Mouse (Mus musculus) megakaryocyte-erythroid progenitor cell, adult 5-6 weeks (primary cell): ENCODE measurements around the gene Nrxn3. TPM values are rescaled to one million over a fixed set of nuclear protein-coding genes. Genes with fewer than 3 reads are reported as not detected.
A peak's percentile ranks its signal among the peaks of the same experiment; 100 is the strongest.

Experiments
- ATAC-seq: replicated peaks from 2 replicates; pipeline ENCODE4 v1.8.0; 2016; ENCODE audit warnings: mild to moderate bottlenecking, inconsistent platforms; ENCODE audit not compliant: severe bottlenecking, poor library complexity, low FRiP score, low TSS enrichment
- total RNA-seq, 2 experiments: library from RNA; stranded (forward) in 1 of 2; stranded (reverse) in 1 of 2; fragments of 200-1000, 215-1000 nt in 1 of 2; fragments of >200 nt in 1 of 2; fragmentation: Nextera tagmentation in 1 of 2; gene quantifications; 2 replicates each; pipeline ENCODE4 v1.2.3; 2014 to 2017

The Nrxn3 gene
- total RNA-seq, 2 experiments from 2014 or later, result not detected

GRCm38 (mm10) chr12:89129139-89129907 is 406.6 kb downstream of the Nrxn3 start:
- ATAC-seq, result no peak

- peak; percentile 84 for ATAC-seq
These were observed 411.7 kb downstream of the Nrxn3 start for GRCm38 (mm10) chr12:89134333-89134732.

DNA sequence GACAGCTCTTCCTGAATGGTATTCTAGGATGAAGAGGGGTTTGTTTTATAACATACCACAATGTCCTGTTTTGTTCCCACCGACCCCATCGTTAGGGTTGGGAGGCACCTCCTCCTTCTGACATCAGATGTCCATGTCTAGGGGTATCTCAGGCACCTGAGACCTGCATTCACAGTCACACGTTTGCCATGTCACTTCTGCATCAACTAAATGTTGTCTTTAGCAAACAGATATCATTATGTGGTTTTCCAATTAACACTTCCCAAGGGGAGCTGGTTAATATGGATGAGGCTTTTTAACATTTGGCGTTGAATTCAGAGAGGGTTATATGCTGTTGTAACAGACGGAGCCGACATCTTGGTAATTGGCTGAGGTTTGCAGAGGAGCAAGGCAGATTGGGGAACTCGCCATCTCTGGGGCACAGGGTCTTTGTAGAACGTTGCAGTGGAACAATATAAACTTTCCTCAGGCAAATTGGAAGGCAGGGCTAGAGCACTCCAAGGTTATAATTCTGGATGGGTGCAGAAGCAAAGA is 412.2 kb downstream of the Nrxn3 start:
- ATAC-seq, result no peak

DNA sequence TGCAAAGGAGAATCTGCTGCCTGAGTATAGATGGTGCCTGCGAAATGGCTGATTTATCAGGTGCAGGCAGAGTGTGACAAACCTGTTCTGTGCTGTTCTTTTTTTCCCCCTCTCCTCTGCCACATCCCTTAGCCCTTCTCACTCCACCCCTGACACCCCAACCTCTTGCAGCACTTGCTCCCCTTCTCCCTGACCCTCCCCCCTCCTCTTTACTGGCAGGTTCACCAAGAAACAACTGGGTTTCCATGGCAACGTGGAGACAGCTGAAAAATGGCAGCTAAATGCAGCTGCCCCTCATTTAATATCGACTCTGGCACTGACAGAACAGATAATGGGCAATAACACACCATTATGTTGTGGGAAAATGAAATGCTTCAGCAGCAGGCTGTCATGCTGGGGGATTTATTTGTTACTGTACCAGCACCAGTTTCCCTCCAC is 426.3 kb downstream of the Nrxn3 start:
- no peak for ATAC-seq

- ATAC-seq, result no peak
These were observed 426.8 kb downstream of the Nrxn3 start for GRCm38 (mm10) chr12:89149455-89149854.

- no peak for ATAC-seq
These were observed 433.5 kb downstream of the Nrxn3 start for GRCm38 (mm10) chr12:89156086-89156757.

DNA sequence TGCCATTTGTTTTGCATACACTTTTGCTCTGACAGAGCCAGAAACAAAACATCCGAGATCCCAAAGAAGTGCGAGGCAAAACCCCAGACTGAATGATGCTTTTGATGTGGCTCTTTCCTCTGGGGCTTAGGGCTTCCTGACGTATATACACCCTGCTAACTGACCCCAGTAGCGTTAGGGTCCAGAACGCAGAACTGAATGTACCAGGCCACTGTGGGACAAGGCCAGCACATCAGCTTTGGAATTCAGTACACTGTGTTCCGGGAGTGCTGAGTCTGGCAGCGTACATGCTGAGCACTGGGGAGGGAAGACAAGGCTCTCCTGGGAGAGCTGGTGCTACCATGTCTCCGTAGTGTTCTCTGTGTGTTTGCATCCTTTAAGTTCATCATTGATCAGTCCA is 436.7 kb downstream of the Nrxn3 start:
- ATAC-seq, result no peak

GRCm38 (mm10) chr12:89174306-89175159 is 451.9 kb downstream of the Nrxn3 start:
- no peak for ATAC-seq

GRCm38 (mm10) chr12:89179970-89180666 is 457.4 kb downstream of the Nrxn3 start:
- ATAC-seq, result no peak

- no peak for ATAC-seq
These were observed 458.5 kb downstream of the Nrxn3 start for GRCm38 (mm10) chr12:89181157-89181561.

- no peak for ATAC-seq
These were observed 476.3 kb downstream of the Nrxn3 start for GRCm38 (mm10) chr12:89198764-89199525.

DNA sequence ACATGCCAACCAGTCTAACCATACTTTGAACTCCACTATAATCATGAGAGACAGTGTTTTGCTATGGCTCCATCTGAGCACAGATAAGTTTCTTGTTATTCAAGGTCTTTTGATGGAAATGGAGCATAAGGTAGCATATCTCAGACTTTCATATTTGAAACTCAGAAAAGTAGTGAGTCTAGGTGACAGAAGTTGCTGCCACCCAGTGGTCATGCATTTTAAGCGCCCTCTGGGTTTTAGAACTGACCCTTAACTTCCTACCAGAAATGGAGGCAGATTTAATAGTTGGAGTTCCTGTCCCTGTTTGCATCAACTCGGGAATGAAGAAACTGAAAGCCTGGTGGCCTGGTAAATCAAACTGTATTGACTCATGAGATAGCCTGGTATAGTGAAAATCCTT is 488.9 kb downstream of the Nrxn3 start:
- no peak for ATAC-seq

- no peak for ATAC-seq
These were observed 517.1 kb downstream of the Nrxn3 start for GRCm38 (mm10) chr12:89239826-89240225.

DNA sequence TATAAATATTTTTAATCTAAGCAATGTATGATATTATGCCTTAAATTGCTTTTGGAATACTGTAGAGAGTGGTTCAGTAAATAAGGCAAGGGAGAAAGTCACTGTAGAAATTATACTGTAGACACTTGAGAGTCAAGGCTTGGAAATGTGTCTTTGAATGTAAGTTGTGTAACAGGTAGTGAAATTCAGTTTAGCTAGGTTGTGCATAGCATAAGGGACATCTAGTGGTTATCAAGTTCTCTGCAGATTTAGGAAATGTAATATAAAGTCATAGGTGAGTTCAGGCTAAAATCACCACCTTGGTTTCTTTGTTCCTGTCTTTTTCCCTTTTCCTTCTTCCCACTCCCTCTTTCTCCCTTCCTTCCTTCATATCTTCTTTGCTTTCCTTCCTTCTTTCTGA is 518.9 kb downstream of the Nrxn3 start:
- ATAC-seq, result no peak

- ATAC-seq, result no peak
These were observed 519.8 kb downstream of the Nrxn3 start for GRCm38 (mm10) chr12:89242476-89242875.

DNA sequence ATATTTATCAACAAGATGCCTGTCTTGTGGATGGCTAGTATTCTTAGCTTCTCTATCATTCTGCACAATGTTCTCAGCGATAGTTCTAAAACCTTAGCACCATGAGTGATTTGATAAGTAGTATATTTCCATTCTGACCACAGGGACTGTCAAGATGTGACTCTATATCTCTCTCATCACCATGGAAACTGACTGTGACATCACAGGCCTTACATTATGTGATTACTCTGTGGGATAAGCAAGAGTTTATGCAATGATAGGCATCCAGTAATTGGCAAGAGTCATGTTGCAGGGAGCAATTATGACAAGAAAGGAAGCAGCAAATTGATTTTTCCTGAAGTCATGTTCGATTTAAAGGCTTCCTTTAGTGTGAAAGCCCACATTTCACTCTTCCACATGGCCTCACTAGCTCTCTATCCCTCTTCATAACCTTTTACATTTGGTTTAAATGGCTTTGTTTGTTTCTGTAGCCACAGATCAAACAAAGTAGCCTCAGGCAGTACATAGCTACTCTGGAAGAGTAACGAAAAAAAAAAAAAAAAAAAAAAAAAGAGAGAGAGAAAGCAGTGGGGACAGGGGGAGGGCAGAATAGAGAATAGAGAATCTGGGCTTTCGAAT is 532.7 kb downstream of the Nrxn3 start:
- ATAC-seq, result no peak

GRCm38 (mm10) chr12:89258879-89259278 is 536.2 kb downstream of the Nrxn3 start:
- ATAC-seq, result no peak

DNA sequence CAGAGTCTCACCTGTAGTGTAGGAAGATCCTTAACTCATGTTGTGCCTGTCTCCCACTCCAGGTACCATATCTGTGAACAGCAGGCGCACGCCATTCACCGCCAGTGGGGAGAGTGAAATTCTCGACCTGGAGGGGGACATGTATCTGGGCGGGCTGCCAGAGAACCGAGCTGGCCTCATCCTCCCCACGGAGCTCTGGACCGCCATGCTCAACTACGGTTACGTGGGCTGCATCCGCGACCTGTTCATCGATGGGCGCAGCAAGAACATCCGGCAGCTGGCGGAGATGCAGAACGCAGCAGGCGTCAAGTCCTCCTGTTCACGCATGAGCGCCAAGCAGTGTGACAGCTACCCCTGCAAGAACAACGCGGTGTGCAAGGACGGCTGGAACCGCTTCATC is 537.4 kb downstream of the Nrxn3 start:
- no peak for ATAC-seq
